Mouse (Mus musculus) liver, postnatal 0 days (tissue): Measurements from ENCODE around the gene Lhb.

Experiments used
- CTCF ChIP-seq: sonication (generic); IDR thresholded peaks from 2 replicates; pipeline ENCODE4 v1.5.1; 2016; ENCODE audit warnings: antibody characterized with exemption, low read depth
- EP300 ChIP-seq: IDR thresholded peaks from 2 replicates; pipeline ENCODE4 v1.6.1; 2016; ENCODE audit warnings: antibody characterized with exemption, low read depth, mild to moderate bottlenecking

- TF ChIP-seq CTCF (no peak), EP300 (no peak)
Observed at GRCm38 (mm10) chr7:45374620-45375019, 46.0 kb upstream of the Lhb start.
